Mouse (Mus musculus) ES-Bruce4 (cell line): ENCODE data around the gene Ccdc62. TPM values are rescaled to one million over a fixed set of nuclear protein-coding genes. Genes with fewer than 3 reads are reported as not detected.

Experiments used
- H3K27ac ChIP-seq: 2 replicates; pipeline ENCODE4 v1.5.1; 2012; ENCODE audit warnings: low read length, inconsistent platforms; ENCODE audit not compliant: insufficient read depth
- H3K27me3 ChIP-seq: 2 replicates; pipeline ENCODE4 v1.6.1; 2012; ENCODE audit warnings: mild to moderate bottlenecking, low read length, inconsistent platforms; ENCODE audit not compliant: control insufficient read depth, poor library complexity, insufficient read depth, severe bottlenecking
- H3K36me3 ChIP-seq: 2 replicates; pipeline ENCODE4 v1.6.1; 2012; ENCODE audit warnings: inconsistent platforms, mild to moderate bottlenecking, low read length, moderate library complexity; ENCODE audit not compliant: control insufficient read depth, poor library complexity, insufficient read depth, severe bottlenecking
- H3K4me1 ChIP-seq: one replicate; pipeline ENCODE4 v1.8.1; 2011; ENCODE audit warnings: low read length; ENCODE audit not compliant: control insufficient read depth, insufficient read depth
- H3K4me3 ChIP-seq: 2 replicates; pipeline ENCODE4 v1.5.1; 2011; ENCODE audit warnings: low read depth, mild to moderate bottlenecking, low read length
- H3K9ac ChIP-seq: 2 replicates; pipeline ENCODE4 v1.6.1; 2012; ENCODE audit warnings: low read depth, mild to moderate bottlenecking, inconsistent platforms; ENCODE audit not compliant: poor library complexity, severe bottlenecking
- H3K9me3 ChIP-seq: replicated peaks from 2 replicates; pipeline ENCODE4 v1.6.1; 2012; ENCODE audit warnings: mild to moderate bottlenecking, low read length, inconsistent platforms; ENCODE audit not compliant: control insufficient read depth, poor library complexity, insufficient read depth, severe bottlenecking
- CTCF ChIP-seq: IDR thresholded peaks from one replicate; pipeline ENCODE4 v1.8.1; 2011; ENCODE audit warnings: low read depth, low read length
- EP300 ChIP-seq: IDR thresholded peaks from 2 replicates; pipeline ENCODE4 v1.6.1; 2011; ENCODE audit warnings: low read depth, low read length; ENCODE audit not compliant: insufficient read depth
- POLR2A ChIP-seq: IDR thresholded peaks from one replicate; pipeline ENCODE4 v1.8.1; 2011; ENCODE audit warnings: low read length; ENCODE audit not compliant: insufficient read depth
- polyA plus RNA-seq: library from polyadenylated mRNA; stranded (reverse); fragments of >200 nt; gene quantifications from 2 replicates; pipeline ENCODE4 v1.2.4, GENCODE M21; 2011; ENCODE audit warnings: low read depth; ENCODE audit not compliant: missing spikeins, insufficient read depth, insufficient read length

Gene Ccdc62
- polyA plus RNA-seq, 1 experiment = 5.4 TPM

- Histone ChIP-seq H3K36me3 (no peaks in the 10 kb centered on the region), H3K9me3 (no peaks in the 10 kb centered on the region), H3K9ac (no peak overlapping the region), H3K27me3 (no peaks in the 10 kb centered on the region), H3K4me3 (no peak overlapping the region), H3K27ac (no peak overlapping the region), H3K4me1 (no peaks in the 10 kb centered on the region)
- no peak for TF ChIP-seq EP300
- no peak for TF ChIP-seq CTCF
- no peak for TF ChIP-seq POLR2A
Measured at GRCm38 (mm10) chr5:123979221-123979979, 48.9 kb downstream of the Ccdc62 start.

- H3K4me1 ChIP-seq = no peaks in the 10 kb centered on the region
- no peak overlapping the region for H3K27ac ChIP-seq
- H3K4me3 ChIP-seq = no peak overlapping the region
- no peaks in the 10 kb centered on the region for H3K27me3 ChIP-seq
- H3K9me3 ChIP-seq = no peaks in the 10 kb centered on the region
- no peak overlapping the region for H3K9ac ChIP-seq
- no peaks in the 10 kb centered on the region for H3K36me3 ChIP-seq
- TF ChIP-seq POLR2A = no peak
- TF ChIP-seq EP300 = no peak
- TF ChIP-seq CTCF = no peak
Measured at GRCm38 (mm10) chr5:123979980-123980369, 49.5 kb downstream of the Ccdc62 start.

- no peak for TF ChIP-seq EP300
- TF ChIP-seq POLR2A = no peak
- TF ChIP-seq CTCF = no peak
- H3K4me1 ChIP-seq = no peaks in the 10 kb centered on the region
- H3K36me3 ChIP-seq = no peaks in the 10 kb centered on the region
- no peak overlapping the region for H3K27ac ChIP-seq
- H3K9ac ChIP-seq = no peak overlapping the region
- no peaks in the 10 kb centered on the region for H3K9me3 ChIP-seq
- no peaks in the 10 kb centered on the region for H3K27me3 ChIP-seq
- no peak overlapping the region for H3K4me3 ChIP-seq
Measured at GRCm38 (mm10) chr5:123980521-123981249, 50.2 kb downstream of the Ccdc62 start.

GRCm38 (mm10) chr5:123981250-123981554 lies 50.7 kb downstream of the Ccdc62 start:
- H3K27me3 ChIP-seq = no peaks in the 10 kb centered on the region
- no peaks in the 10 kb centered on the region for H3K4me1 ChIP-seq
- H3K4me3 ChIP-seq = no peak overlapping the region
- H3K36me3 ChIP-seq = no peaks in the 10 kb centered on the region
- no peaks in the 10 kb centered on the region for H3K9me3 ChIP-seq
- no peak for TF ChIP-seq EP300
- TF ChIP-seq CTCF = no peak
- TF ChIP-seq POLR2A = no peak
- no peak overlapping the region for H3K27ac ChIP-seq
- H3K9ac ChIP-seq = no peak overlapping the region

GRCm38 (mm10) chr5:123982838-123983237 lies 52.4 kb downstream of the Ccdc62 start:
- no peak for TF ChIP-seq POLR2A
- no peaks in the 10 kb centered on the region for H3K4me1 ChIP-seq
- no peaks in the 10 kb centered on the region for H3K27me3 ChIP-seq
- no peak overlapping the region for H3K4me3 ChIP-seq
- no peak overlapping the region for H3K27ac ChIP-seq
- H3K36me3 ChIP-seq = no peaks in the 10 kb centered on the region
- no peak overlapping the region for H3K9ac ChIP-seq
- no peaks in the 10 kb centered on the region for H3K9me3 ChIP-seq

GRCm38 (mm10) chr5:123985434-123985833 lies 55.0 kb downstream of the Ccdc62 start:
- H3K27ac ChIP-seq = no peak overlapping the region
- H3K4me1 ChIP-seq = no peaks in the 10 kb centered on the region
- no peak overlapping the region for H3K4me3 ChIP-seq
- H3K9me3 ChIP-seq = no peaks in the 10 kb centered on the region
- no peaks in the 10 kb centered on the region for H3K27me3 ChIP-seq
- no peak overlapping the region for H3K9ac ChIP-seq
- no peaks in the 10 kb centered on the region for H3K36me3 ChIP-seq
- no peak for TF ChIP-seq EP300
- no peak for TF ChIP-seq POLR2A
- no peak for TF ChIP-seq CTCF
